Mouse (Mus musculus): ENCODE results near the gene Gm10277.

GRCm38 (mm10) chr11:77835109-77835508 lies 47.6 kb upstream of the Gm10277 start:
- TF ChIP-seq POLR2A (IDR thresholded peaks at IDR 0.05; ENCODE audit: control insufficient read depth, low read depth, low read length) (no peak), CTCF (IDR thresholded peaks at IDR 0.05; ENCODE audit: control insufficient read depth, insufficient read depth, insufficient replicate concordance, low read depth, low read length) (no peak)

Data from testis, adult 2 months (tissue).